19 mouse cellular contexts compared by ENCODE assay signal in genomic region chr7:98842997-98843396, GRCm38 (mm10). TPM values are rescaled to one million over a fixed set of nuclear protein-coding genes. Genes with fewer than 3 reads are reported as not detected.
DNase-seq lines count a peak whose midpoint lies in the region; ATAC-seq and TF ChIP-seq lines count a peak whose summit lies in the region.
"Had no signal": no experiment of that assay in that cellular context is flagged by ENCODE, and none has a peak within 500 bp of the region (broad histone marks: within the 10 kb centered on the region; RNA-seq: fewer than 3 reads in every experiment).

No protein-coding gene starts in this region.

- peak overlapping the region; percentile 31; the same call in 1 of the 2 replicates for H3K27ac ChIP-seq in heart, embryonic 10.5 days
- H3K27ac ChIP-seq in heart, embryonic 11.5 days (ENCODE audit: low read depth, low read length) = no peak overlapping the region
- H3K27ac ChIP-seq in embryonic facial prominence, embryonic 12.5 days = peak overlapping the region; percentile 20; the same call in 1 of the 2 replicates
- no peak overlapping the region for H3K27ac ChIP-seq in intestine, postnatal 0 days (ENCODE audit: low read depth, low read length)
- H3K27ac ChIP-seq: forebrain, embryonic 15.5 days; heart, adult 2 months; hindbrain, embryonic 13.5 days; hindbrain, postnatal 0 days had no signal

- H3K9me3 ChIP-seq in heart, embryonic 10.5 days = no peaks in the 10 kb centered on the region
- H3K9me3 ChIP-seq in heart, embryonic 11.5 days (replicated peaks; ENCODE audit: control insufficient read depth, low read length) = no peaks in the 10 kb centered on the region
- no peaks in the 10 kb centered on the region for H3K9me3 ChIP-seq in embryonic facial prominence, embryonic 12.5 days
- no peaks in the 10 kb centered on the region for H3K9me3 ChIP-seq in intestine, postnatal 0 days (ENCODE audit: control insufficient read depth)
- H3K9me3 ChIP-seq: forebrain, embryonic 15.5 days; hindbrain, embryonic 13.5 days had no signal

- peaks cover 70% of the 10 kb centered on the region for H3K4me1 ChIP-seq in heart, embryonic 10.5 days
- peaks cover 54% of the 10 kb centered on the region for H3K4me1 ChIP-seq in heart, embryonic 11.5 days (ENCODE audit: control insufficient read depth, insufficient read depth, low read length)
- H3K4me1 ChIP-seq in embryonic facial prominence, embryonic 12.5 days = peaks cover 54% of the 10 kb centered on the region
- H3K4me1 ChIP-seq in intestine, postnatal 0 days (replicated peaks; ENCODE audit: control insufficient read depth, insufficient read depth, low read length) = peaks cover 18% of the 10 kb centered on the region

- no peak for DNase-seq in heart, embryonic 10.5 days (ENCODE audit: low spot score)
- no peak for DNase-seq in cerebellum, postnatal 14 days
- DNase-seq in layer of hippocampus, adult 18-20 months (ENCODE audit: low spot score in 2 of 2) = no peak
- no peak for DNase-seq in adrenal gland, postnatal 14 days
- DNase-seq: adrenal gland, postnatal 10 days; cerebellum, adult 11-12 months; cerebellum, adult 9-10 months; cerebellum, postnatal 36 days; gastrocnemius, postnatal 10 days; heart, adult 2 months; heart, postnatal 10 days had no signal

- peaks cover 40% of the 10 kb centered on the region for H3K27me3 ChIP-seq in heart, embryonic 10.5 days (ENCODE audit: insufficient read depth, poor library complexity, severe bottlenecking)
- H3K27me3 ChIP-seq in heart, embryonic 11.5 days (ENCODE audit: control insufficient read depth, insufficient read depth, low read length) = 0 out of 2 replicates have a peak, but pooled peaks cover 2% of the 10 kb centered on the region
- H3K27me3 ChIP-seq in embryonic facial prominence, embryonic 12.5 days = peaks cover 56% of the 10 kb centered on the region
- H3K27me3 ChIP-seq in intestine, postnatal 0 days (replicated peaks; ENCODE audit: control insufficient read depth, insufficient read depth, low read length) = peaks cover 6% of the 10 kb centered on the region; the same call in 1 of the 2 replicates

- H3K4me3 ChIP-seq in heart, embryonic 10.5 days = no peak overlapping the region
- H3K4me3 ChIP-seq in heart, embryonic 11.5 days (ENCODE audit: low read depth, low read length) = no peak overlapping the region
- no peak overlapping the region for H3K4me3 ChIP-seq in embryonic facial prominence, embryonic 12.5 days
- H3K4me3 ChIP-seq in intestine, postnatal 0 days (ENCODE audit: low read depth, low read length) = no peak overlapping the region
- H3K4me3 ChIP-seq: forebrain, embryonic 15.5 days; heart, adult 2 months; hindbrain, embryonic 13.5 days had no signal

- H3K36me3 ChIP-seq in heart, embryonic 10.5 days = peaks cover 21% of the 10 kb centered on the region
- no peaks in the 10 kb centered on the region for H3K36me3 ChIP-seq in heart, embryonic 11.5 days (ENCODE audit: control insufficient read depth, insufficient read depth, low read length)
- H3K36me3 ChIP-seq in embryonic facial prominence, embryonic 12.5 days = peaks cover 6% of the 10 kb centered on the region; the same call in 1 of the 2 replicates
- no peaks in the 10 kb centered on the region for H3K36me3 ChIP-seq in intestine, postnatal 0 days (ENCODE audit: control insufficient read depth, insufficient read depth)
- H3K36me3 ChIP-seq: forebrain, embryonic 15.5 days; hindbrain, embryonic 13.5 days had no signal

- H3K9ac ChIP-seq in heart, embryonic 11.5 days (ENCODE audit: low read depth, low read length) = no peak overlapping the region
- no peak overlapping the region for H3K9ac ChIP-seq in embryonic facial prominence, embryonic 12.5 days
- H3K9ac ChIP-seq in intestine, postnatal 0 days (ENCODE audit: low read depth, low read length) = no peak overlapping the region
- H3K9ac ChIP-seq: forebrain, embryonic 15.5 days had no signal

- no peak overlapping the region; the same call in 1 of the 2 replicates for H3K4me2 ChIP-seq in heart, embryonic 11.5 days
- no peak overlapping the region for H3K4me2 ChIP-seq in embryonic facial prominence, embryonic 12.5 days (replicated peaks)
- no peak overlapping the region for H3K4me2 ChIP-seq in intestine, postnatal 0 days (replicated peaks; ENCODE audit: low read depth)
- H3K4me2 ChIP-seq: forebrain, embryonic 15.5 days; hindbrain, embryonic 13.5 days had no signal

- 74% methylated on average over 3 of the region's 3 CpGs for WGBS in heart, embryonic 10.5 days
- WGBS in heart, embryonic 11.5 days (ENCODE audit: insufficient replicate concordance) = 59% methylated on average over 3 of the region's 3 CpGs
- WGBS in embryonic facial prominence, embryonic 12.5 days = 67% methylated on average over 3 of the region's 3 CpGs
- 84% methylated on average over 3 of the region's 3 CpGs for WGBS in intestine, postnatal 0 days

- no peak for ATAC-seq in heart, embryonic 11.5 days (replicated peaks; ENCODE audit: insufficient number of reproducible peaks, low FRiP score, low TSS enrichment)
- no peak for ATAC-seq in embryonic facial prominence, embryonic 12.5 days (ENCODE audit: insufficient number of reproducible peaks, insufficient read depth, low FRiP score, low TSS enrichment)
- peak; percentile 67 for ATAC-seq in intestine, postnatal 0 days
- ATAC-seq: forebrain, embryonic 15.5 days; hindbrain, postnatal 0 days had no signal

- no peak for TF ChIP-seq CTCF in intestine, postnatal 0 days (IDR thresholded peaks at IDR 0.05; ENCODE audit: low read depth)

RNA-seq across cellular contexts. Expression of gene Wnt11, which starts 8.1 kb away (rescaled TPM):
- 29.0 and 29.4 TPM in 2 replicates for polyA plus RNA-seq in heart, embryonic 10.5 days (2016; fragmentation: Nextera tagmentation; extraction: Ambion mirVana)
- 24.5 and 24.7 TPM in 2 replicates for polyA plus RNA-seq in heart, embryonic 11.5 days (2014; fragmentation: Nextera tagmentation; extraction: Ambion mirVana)
- 24.3 and 25.7 TPM in 2 replicates for polyA plus RNA-seq in embryonic facial prominence, embryonic 12.5 days (2016; fragmentation: Nextera tagmentation; extraction: Ambion mirVana)
- polyA plus RNA-seq in intestine, postnatal 0 days (2015; fragmentation: Nextera tagmentation; extraction: Ambion mirVana) = 0.80 and 1.1 TPM in 2 replicates
- 1 to 10 TPM; 1.5 to 2.3 TPM for total RNA-seq in layer of hippocampus, adult 18-20 months (2021)
- 1.8 and 7.4 TPM in 2 replicates for total RNA-seq in adrenal gland, postnatal 14 days (2021)
- total RNA-seq: hematopoietic stem cell, adult 5-6 weeks; MEL had no signal

Comparison
In these comparisons a context has a peak if more than half of its experiments do, and no peak if none do; other contexts are left out.
1. H3K27ac ChIP-seq: peak in heart, embryonic 10.5 days (single experiment) and embryonic facial prominence, embryonic 12.5 days (single experiment); none in heart, embryonic 11.5 days (single experiment) and intestine, postnatal 0 days (single experiment).
2. RNA of gene Wnt11, which starts 8.1 kb away (polyA plus RNA-seq): 29.0 to 29.4 TPM in heart, embryonic 10.5 days, 24.5 to 24.7 TPM in heart, embryonic 11.5 days and 24.3 to 25.7 TPM in embryonic facial prominence, embryonic 12.5 days; 0.80 to 1.1 TPM in intestine, postnatal 0 days; every median in the first group is over 10 times any median in the second.